In genomic region chr9:98817592-98817991, GRCm38 (mm10) we compare ENCODE assay signal across 20 mouse cellular contexts. TPM values are rescaled to one million over a fixed set of nuclear protein-coding genes. Genes with fewer than 3 reads are reported as not detected.
"Had no signal": no experiment of that assay in that cellular context is flagged by ENCODE, and none has a peak within 500 bp of the region (broad histone marks: within the 10 kb centered on the region; RNA-seq: fewer than 3 reads in every experiment).

No protein-coding gene starts in this region.

- H3K4me1 ChIP-seq: liver, embryonic 13.5 days; midbrain, embryonic 12.5 days; neural tube, embryonic 13.5 days; stomach, embryonic 15.5 days had no signal

- H3K36me3 ChIP-seq: kidney, embryonic 15.5 days; liver, embryonic 13.5 days; midbrain, embryonic 12.5 days; neural tube, embryonic 13.5 days; stomach, embryonic 15.5 days had no signal

- H3K4me3 ChIP-seq: kidney, embryonic 15.5 days; liver, embryonic 13.5 days; midbrain, embryonic 12.5 days; neural tube, embryonic 13.5 days; stomach, embryonic 15.5 days had no signal

- H3K27me3 ChIP-seq: kidney, embryonic 15.5 days; liver, embryonic 13.5 days; midbrain, embryonic 12.5 days; neural tube, embryonic 13.5 days; stomach, embryonic 15.5 days had no signal

- H3K27ac ChIP-seq: kidney, embryonic 15.5 days; liver, embryonic 13.5 days; midbrain, embryonic 12.5 days; neural tube, embryonic 13.5 days; stomach, embryonic 15.5 days had no signal

- ATAC-seq: midbrain, embryonic 16.5 days had no signal

- H3K9me3 ChIP-seq: kidney, embryonic 15.5 days; liver, embryonic 13.5 days; midbrain, embryonic 12.5 days; neural tube, embryonic 13.5 days; stomach, embryonic 15.5 days had no signal

- H3K4me2 ChIP-seq: kidney, embryonic 15.5 days; liver, embryonic 13.5 days; midbrain, embryonic 12.5 days; neural tube, embryonic 13.5 days; stomach, embryonic 15.5 days had no signal

- H3K9ac ChIP-seq: kidney, embryonic 15.5 days; liver, embryonic 13.5 days; midbrain, embryonic 12.5 days; neural tube, embryonic 13.5 days; stomach, embryonic 15.5 days had no signal

- DNase-seq: kidney, postnatal 14 days; left cerebral cortex, postnatal 4 days; liver, embryonic 13.5 days; lung, adult 18-20 months; retina, postnatal 1 day; thymus, postnatal 4 days had no signal

RNA-seq across cellular contexts. Expression of gene Prr23a1, which starts 24.7 kb away (rescaled TPM):
- total RNA-seq: layer of hippocampus, adult 8-10 months; layer of hippocampus, postnatal 14 days; left cerebral cortex, adult 18-20 months; left cerebral cortex, postnatal 10 days; left cerebral cortex, postnatal 4 days; megakaryocyte-erythroid progenitor cell, adult 5-6 weeks had no signal
- polyA plus RNA-seq: kidney, embryonic 15.5 days; large intestine, adult 2 months; limb, embryonic 14.5 days; liver, embryonic 13.5 days; lung, embryonic 16.5 days; midbrain, embryonic 12.5 days; midbrain, embryonic 16.5 days; neural tube, embryonic 13.5 days; spleen, adult 2 months; stomach, embryonic 15.5 days had no signal

RNA-seq across cellular contexts. Expression of gene Prr23a2, which starts 38.7 kb away (rescaled TPM):
- total RNA-seq: layer of hippocampus, adult 8-10 months; layer of hippocampus, postnatal 14 days; left cerebral cortex, adult 18-20 months; left cerebral cortex, postnatal 10 days; left cerebral cortex, postnatal 4 days; megakaryocyte-erythroid progenitor cell, adult 5-6 weeks had no signal
- polyA plus RNA-seq: kidney, embryonic 15.5 days; large intestine, adult 2 months; limb, embryonic 14.5 days; liver, embryonic 13.5 days; lung, embryonic 16.5 days; midbrain, embryonic 12.5 days; midbrain, embryonic 16.5 days; neural tube, embryonic 13.5 days; spleen, adult 2 months; stomach, embryonic 15.5 days had no signal

RNA-seq across cellular contexts. Expression of gene Prr23a3, which starts 47.0 kb away (rescaled TPM):
- total RNA-seq: layer of hippocampus, adult 8-10 months; layer of hippocampus, postnatal 14 days; left cerebral cortex, adult 18-20 months; left cerebral cortex, postnatal 10 days; left cerebral cortex, postnatal 4 days; megakaryocyte-erythroid progenitor cell, adult 5-6 weeks had no signal
- polyA plus RNA-seq: kidney, embryonic 15.5 days; large intestine, adult 2 months; limb, embryonic 14.5 days; liver, embryonic 13.5 days; lung, embryonic 16.5 days; midbrain, embryonic 12.5 days; midbrain, embryonic 16.5 days; neural tube, embryonic 13.5 days; spleen, adult 2 months had no signal
